Mouse (Mus musculus): ENCODE measurements at regions not wholly inside any gene's neighbourhood (a gene's known extent, or its start where the extent isn't known, plus 50 kb on each side); places are given as distances from the start of the nearest gene placed in this dataset.

- Histone ChIP-seq H3K79me3 (ENCODE audit: low read depth) (no peaks in the 10 kb centered on the region), H3K4me3 (ENCODE audit: insufficient read depth, poor library complexity, severe bottlenecking) (no peak overlapping the region), H3ac (ENCODE audit: control insufficient read depth, insufficient read length, low read depth) (no peak overlapping the region), H3K27me3 (ENCODE audit: control insufficient read depth, insufficient read depth, insufficient read length) (no peaks in the 10 kb centered on the region), H3K36me3 (ENCODE audit: control insufficient read depth, insufficient read depth) (no peaks in the 10 kb centered on the region), H3K79me2 (ENCODE audit: control insufficient read depth, insufficient read depth) (no peaks in the 10 kb centered on the region)
- TF ChIP-seq CEBPB (IDR thresholded peaks at IDR 0.05; ENCODE audit: low read depth) (no peak), CTCF (IDR thresholded peaks at IDR 0.05; ENCODE audit: control insufficient read depth, insufficient read depth, insufficient read length) (no peak), FOSL1 (IDR thresholded peaks at IDR 0.05; ENCODE audit: insufficient read depth, low read length, poor library complexity, severe bottlenecking) (no peak), MYOG (IDR thresholded peaks at IDR 0.05; ENCODE audit: control insufficient read depth, extremely low read depth, insufficient read length) (no peak), MYOD1 (IDR thresholded peaks at IDR 0.05; ENCODE audit: control insufficient read depth, insufficient read length, low read depth) (no peak), USF1 (IDR thresholded peaks at IDR 0.05; ENCODE audit: low read depth) (no peak), MAX (IDR thresholded peaks at IDR 0.05) (no peak)
Measured at GRCm38 (mm10) chr7:90044100-90044698, 63.4 kb upstream of the Eed start.

DNA sequence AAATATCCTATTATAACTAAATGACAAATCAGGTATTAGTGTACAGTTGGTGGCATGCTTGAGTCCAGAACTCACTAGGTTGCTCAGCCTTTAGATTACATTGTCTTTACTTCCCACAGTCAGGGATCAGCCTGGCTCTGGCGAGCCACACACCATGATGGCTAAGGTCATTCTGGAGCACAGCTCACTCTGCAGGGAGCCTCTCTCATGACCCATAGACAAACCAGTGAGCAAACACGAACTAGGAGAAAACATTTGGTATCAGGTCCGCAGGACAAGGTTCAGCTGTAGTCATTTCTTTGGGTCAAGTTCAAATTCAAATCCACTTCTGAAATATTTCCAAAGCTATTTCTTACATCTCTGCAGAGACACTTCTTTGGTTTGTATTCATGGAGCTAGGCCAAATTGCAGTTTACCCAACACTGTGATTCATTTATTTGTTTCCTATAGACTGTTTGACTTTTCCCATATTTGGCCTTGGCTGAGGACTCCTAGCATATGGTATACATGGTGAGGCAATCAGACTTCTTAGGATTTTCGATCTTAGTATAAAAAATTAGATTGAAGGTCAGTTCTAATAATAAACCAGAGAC lies 64.5 kb upstream of the Eed start:
- Histone ChIP-seq H3ac (ENCODE audit: control insufficient read depth, insufficient read length, low read depth) (no peak overlapping the region), H3K79me3 (ENCODE audit: low read depth) (no peaks in the 10 kb centered on the region), H3K79me2 (ENCODE audit: control insufficient read depth, insufficient read depth) (no peaks in the 10 kb centered on the region), H3K27me3 (ENCODE audit: control insufficient read depth, insufficient read depth, insufficient read length) (no peaks in the 10 kb centered on the region), H3K4me3 (ENCODE audit: insufficient read depth, poor library complexity, severe bottlenecking) (no peak overlapping the region), H3K36me3 (ENCODE audit: control insufficient read depth, insufficient read depth) (no peaks in the 10 kb centered on the region)
- TF ChIP-seq MYOG (IDR thresholded peaks at IDR 0.05; ENCODE audit: control insufficient read depth, extremely low read depth, insufficient read length) = no peak
- no peak for TF ChIP-seq MAX (IDR thresholded peaks at IDR 0.05)
- TF ChIP-seq USF1 (IDR thresholded peaks at IDR 0.05; ENCODE audit: low read depth) = no peak
- no peak for TF ChIP-seq CTCF (IDR thresholded peaks at IDR 0.05; ENCODE audit: control insufficient read depth, insufficient read depth, insufficient read length)
- no peak for TF ChIP-seq MYOD1 (IDR thresholded peaks at IDR 0.05; ENCODE audit: control insufficient read depth, insufficient read length, low read depth)
- no peak for TF ChIP-seq CEBPB (IDR thresholded peaks at IDR 0.05; ENCODE audit: low read depth)
- TF ChIP-seq FOSL1 (IDR thresholded peaks at IDR 0.05; ENCODE audit: insufficient read depth, low read length, poor library complexity, severe bottlenecking) = no peak

DNA sequence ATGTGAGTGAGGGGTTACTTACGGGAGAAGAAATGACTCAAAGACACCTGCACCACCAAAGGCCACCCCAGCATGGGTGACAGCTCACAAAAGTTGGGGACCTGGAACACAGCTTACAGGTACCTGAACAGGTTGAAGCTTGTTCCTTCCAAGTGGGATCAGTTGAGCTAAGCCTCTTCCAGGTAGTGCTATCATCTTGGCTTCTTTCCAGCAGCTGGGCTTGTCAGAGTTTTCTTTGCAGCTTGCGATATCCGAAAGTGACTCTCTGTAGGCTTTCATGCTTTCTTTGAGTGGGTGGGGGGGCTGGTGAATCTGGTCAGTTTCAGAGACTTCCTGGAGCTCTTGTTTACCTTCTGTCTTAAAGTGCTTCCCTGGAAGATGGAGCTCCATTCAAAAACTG lies 65.4 kb upstream of the Eed start:
- TF ChIP-seq MYOG (IDR thresholded peaks at IDR 0.05; ENCODE audit: control insufficient read depth, extremely low read depth, insufficient read length) = no peak
- no peak for TF ChIP-seq FOSL1 (IDR thresholded peaks at IDR 0.05; ENCODE audit: insufficient read depth, low read length, poor library complexity, severe bottlenecking)
- no peak for TF ChIP-seq USF1 (IDR thresholded peaks at IDR 0.05; ENCODE audit: low read depth)
- no peak for TF ChIP-seq MAX (IDR thresholded peaks at IDR 0.05)
- H3K36me3 ChIP-seq (ENCODE audit: control insufficient read depth, insufficient read depth) = no peaks in the 10 kb centered on the region
- H3K4me3 ChIP-seq (ENCODE audit: insufficient read depth, poor library complexity, severe bottlenecking) = no peak overlapping the region
- no peaks in the 10 kb centered on the region for H3K79me3 ChIP-seq (ENCODE audit: low read depth)
- H3K79me2 ChIP-seq (ENCODE audit: control insufficient read depth, insufficient read depth) = no peaks in the 10 kb centered on the region
- no peak overlapping the region for H3ac ChIP-seq (ENCODE audit: control insufficient read depth, insufficient read length, low read depth)
- H3K27me3 ChIP-seq (ENCODE audit: control insufficient read depth, insufficient read depth, insufficient read length) = no peaks in the 10 kb centered on the region

- Histone ChIP-seq H3ac (ENCODE audit: control insufficient read depth, insufficient read length, low read depth) (no peak overlapping the region), H3K79me2 (ENCODE audit: control insufficient read depth, insufficient read depth) (no peaks in the 10 kb centered on the region), H3K36me3 (ENCODE audit: control insufficient read depth, insufficient read depth) (no peaks in the 10 kb centered on the region), H3K27me3 (ENCODE audit: control insufficient read depth, insufficient read depth, insufficient read length) (no peaks in the 10 kb centered on the region), H3K79me3 (ENCODE audit: low read depth) (no peaks in the 10 kb centered on the region), H3K4me3 (ENCODE audit: insufficient read depth, poor library complexity, severe bottlenecking) (no peak overlapping the region)
- TF ChIP-seq USF1 (IDR thresholded peaks at IDR 0.05; ENCODE audit: low read depth) (no peak), CEBPB (IDR thresholded peaks at IDR 0.05; ENCODE audit: low read depth) (no peak), MAX (IDR thresholded peaks at IDR 0.05) (no peak)
Measured at GRCm38 (mm10) chr7:90046862-90047261, 66.1 kb upstream of the Eed start.

- TF ChIP-seq MYOD1 (IDR thresholded peaks at IDR 0.05; ENCODE audit: control insufficient read depth, insufficient read length, low read depth) = no peak
- no peak for TF ChIP-seq MYOG (IDR thresholded peaks at IDR 0.05; ENCODE audit: control insufficient read depth, extremely low read depth, insufficient read length)
- no peak for TF ChIP-seq CTCF (IDR thresholded peaks at IDR 0.05; ENCODE audit: control insufficient read depth, insufficient read depth, insufficient read length)
- TF ChIP-seq USF1 (IDR thresholded peaks at IDR 0.05; ENCODE audit: low read depth) = no peak
- TF ChIP-seq FOSL1 (IDR thresholded peaks at IDR 0.05; ENCODE audit: insufficient read depth, low read length, poor library complexity, severe bottlenecking) = no peak
- no peak for TF ChIP-seq MAX (IDR thresholded peaks at IDR 0.05)
- TF ChIP-seq CEBPB (IDR thresholded peaks at IDR 0.05; ENCODE audit: low read depth) = no peak
- no peak overlapping the region for H3K4me3 ChIP-seq (ENCODE audit: insufficient read depth, poor library complexity, severe bottlenecking)
- H3ac ChIP-seq (ENCODE audit: control insufficient read depth, insufficient read length, low read depth) = no peak overlapping the region
- no peaks in the 10 kb centered on the region for H3K79me2 ChIP-seq (ENCODE audit: control insufficient read depth, insufficient read depth)
- no peaks in the 10 kb centered on the region for H3K36me3 ChIP-seq (ENCODE audit: control insufficient read depth, insufficient read depth)
- H3K27me3 ChIP-seq (ENCODE audit: control insufficient read depth, insufficient read depth, insufficient read length) = no peaks in the 10 kb centered on the region
- H3K79me3 ChIP-seq (ENCODE audit: low read depth) = no peaks in the 10 kb centered on the region
Measured at GRCm38 (mm10) chr7:90048401-90049307, 67.9 kb upstream of the Eed start.

Measured in C2C12 (cell line).